Mouse (Mus musculus) lung, postnatal 0 days (tissue): ENCODE data around the gene Mast1.

ENCODE experiments used
- CTCF ChIP-seq: IDR thresholded peaks from 2 replicates; pipeline ENCODE4 v1.5.1; 2016; ENCODE audit warnings: antibody characterized with exemption, mild to moderate bottlenecking
- EP300 ChIP-seq: IDR thresholded peaks from 2 replicates; pipeline ENCODE4 v1.6.1; 2016; ENCODE audit warnings: antibody characterized with exemption, mild to moderate bottlenecking, control low read depth

DNA sequence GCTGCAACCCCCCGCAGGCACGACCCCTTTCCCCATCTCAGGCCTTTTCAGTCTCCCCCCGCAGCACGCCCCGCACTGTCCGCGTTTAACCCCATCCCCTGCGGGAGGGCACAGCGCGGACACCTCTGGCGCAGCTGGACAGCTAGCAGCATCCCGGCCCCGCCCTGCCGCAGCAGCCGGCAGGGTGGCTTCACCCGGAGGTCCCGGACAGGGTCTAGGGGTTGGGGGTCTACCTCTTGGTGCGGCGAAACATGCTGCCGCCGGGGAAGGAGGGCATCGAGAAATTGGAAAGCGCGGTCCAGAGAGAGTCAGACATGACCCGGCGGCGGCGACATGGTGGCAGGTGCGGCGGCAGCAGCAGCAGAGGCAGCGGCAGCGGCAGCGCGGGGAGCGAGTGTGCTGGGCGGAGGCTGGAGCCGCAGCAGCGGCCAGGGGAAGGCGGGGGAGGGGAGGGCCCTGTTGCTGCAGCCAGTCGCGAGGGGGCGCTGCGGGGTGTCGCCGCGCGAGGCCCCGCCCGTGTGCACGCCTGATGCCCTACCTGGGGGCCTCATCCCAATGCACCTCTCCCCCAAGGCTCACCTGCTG is at the start of gene Mast1:
- peak; percentile 61 for TF ChIP-seq CTCF
- TF ChIP-seq EP300, result no peak
